In the genomic region with DNA sequence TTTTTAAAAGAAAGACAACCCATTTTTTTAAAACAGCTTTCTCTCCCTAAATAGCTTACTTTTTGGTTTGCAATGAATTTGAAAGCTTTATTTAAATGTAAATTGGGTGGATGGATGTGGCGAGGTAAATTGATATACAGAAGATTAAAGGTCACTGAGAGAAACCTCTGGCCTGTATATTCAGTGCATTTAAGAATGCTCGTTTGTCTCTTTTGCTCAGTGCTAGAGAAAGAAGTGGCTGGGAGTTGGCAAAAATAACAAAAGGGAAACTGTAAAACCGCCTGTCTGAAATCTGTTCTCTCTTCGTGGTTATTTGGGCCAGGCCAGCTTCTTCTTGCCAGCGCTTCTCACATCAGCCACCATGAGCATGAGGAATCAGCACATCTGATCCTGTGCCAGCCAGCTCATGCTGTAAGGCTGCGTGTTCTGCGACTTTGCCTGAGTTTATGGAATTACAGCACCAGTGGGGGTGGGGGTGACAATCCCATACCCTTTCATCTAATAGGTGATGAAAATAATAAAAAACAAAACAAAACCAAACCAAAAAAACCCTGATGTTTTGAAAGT, we compare ENCODE assay signal across 7 mouse cellular contexts.
DNase-seq lines count a peak whose midpoint lies in the region; ATAC-seq lines count a peak whose summit lies in the region.

No protein-coding gene starts in this region.

- no peaks in the 10 kb centered on the region for H3K36me3 ChIP-seq in embryonic facial prominence, embryonic 14.5 days (ENCODE audit: control insufficient read depth, insufficient read depth, low read length)

- no peak overlapping the region; the same call in 1 of the 2 replicates for H3K27ac ChIP-seq in embryonic facial prominence, embryonic 14.5 days (replicated peaks; ENCODE audit: low read depth, low read length)

- 27% methylated on average over 7 of the region's 7 CpGs for WGBS in embryonic facial prominence, embryonic 14.5 days

- no peaks in the 10 kb centered on the region for H3K9me3 ChIP-seq in embryonic facial prominence, embryonic 14.5 days (ENCODE audit: control insufficient read depth, low read length)

- intact Hi-C loops in heart, postnatal 25 days (cut with DNase I): loop anchor here (10.0 kb wide), 1 partner anchor 244 kb away; no protein-coding TSS in a partner anchor
- intact Hi-C loops in left cerebral cortex, postnatal 36 days (cut with DNase I): no loop called here

- H3K4me1 ChIP-seq in embryonic facial prominence, embryonic 14.5 days (ENCODE audit: control insufficient read depth, insufficient read depth, low read length): peaks cover 4% of the 10 kb centered on the region; the same call in 1 of the 2 replicates

- DNase-seq in spleen, postnatal 36 days (ENCODE audit: low spot score in 2 of 2): peak; percentile 1 to 4
- DNase-seq in spleen, postnatal 10 days (ENCODE audit: low spot score in 2 of 2): no peak
- peak; percentile 79 for DNase-seq in embryonic facial prominence, embryonic 14.5 days (ENCODE audit: low spot score)
- DNase-seq in heart, postnatal 25 days (ENCODE audit: low spot score): peak; percentile 3
- DNase-seq in left cerebral cortex, postnatal 36 days (ENCODE audit: low spot score in 2 of 2): peak; percentile 51 to 54
- peak; percentile 80 to 89 for DNase-seq in right cerebral cortex, postnatal 10 days (ENCODE audit: low spot score in 2 of 2)
- DNase-seq in yolk sac, embryonic 10.5 days (ENCODE audit: low spot score): no peak

- H3K4me3 ChIP-seq in embryonic facial prominence, embryonic 14.5 days (ENCODE audit: low read depth, low read length): no peak overlapping the region

- no peak overlapping the region for H3K9ac ChIP-seq in embryonic facial prominence, embryonic 14.5 days (ENCODE audit: low read depth, low read length)

- H3K4me2 ChIP-seq in embryonic facial prominence, embryonic 14.5 days (ENCODE audit: low read depth, low read length): peak overlapping the region; percentile 3; the same call in 1 of the 2 replicates

- ATAC-seq in embryonic facial prominence, embryonic 14.5 days (ENCODE audit: low read depth): 0 out of 2 replicates have a peak, but pooled peaks have one; percentile 33

- H3K27me3 ChIP-seq in embryonic facial prominence, embryonic 14.5 days (replicated peaks; ENCODE audit: control insufficient read depth, insufficient read depth, low read length): no peaks in the 10 kb centered on the region

Comparison
In these comparisons a context has a peak if more than half of its experiments do, and no peak if none do; other contexts are left out.
1. DNase-seq: peak in spleen, postnatal 36 days (2 of 2), embryonic facial prominence, embryonic 14.5 days (single experiment), heart, postnatal 25 days (single experiment), left cerebral cortex, postnatal 36 days (2 of 2) and right cerebral cortex, postnatal 10 days (2 of 2); none in spleen, postnatal 10 days (0 of 2) and yolk sac, embryonic 10.5 days (single experiment).